8 mouse cellular contexts compared by ENCODE assay signal in genomic region chr12:80436336-80436976, GRCm38 (mm10). TPM values are rescaled to one million over a fixed set of nuclear protein-coding genes. Genes with fewer than 3 reads are reported as not detected.
A peak's percentile ranks its signal among the peaks of the same experiment; 100 is the strongest.
DNase-seq lines count a peak whose midpoint lies in the region; ATAC-seq and TF ChIP-seq lines count a peak whose summit lies in the region.

Gene Dcaf5, minus strand, starts transcription at chr12:80436601.

- peak; percentile 67; the same call in 1 of the 2 replicates for TF ChIP-seq POLR2A in CH12.LX (IDR thresholded peaks at IDR 0.05; ENCODE audit: low read depth, low read length)

- peaks cover 4 to 11% of the 10 kb centered on the region in 2 experiments for H3K4me1 ChIP-seq in CH12.LX (ENCODE audit: control insufficient read depth in 1 of 2, insufficient read depth in 2 of 2)
- H3K4me1 ChIP-seq in forebrain, embryonic 12.5 days, result peaks cover 25% of the 10 kb centered on the region
- H3K4me1 ChIP-seq in heart, embryonic 16.5 days (ENCODE audit: control insufficient read depth, insufficient read depth, low read length), result peaks cover 19% of the 10 kb centered on the region
- peaks cover 0 to 3% of the 10 kb centered on the region in 2 experiments; a peak in 2 of 4 replicates for H3K4me1 ChIP-seq in liver, embryonic 14.5 days (replicated peaks; ENCODE audit: control insufficient read depth in 2 of 2, insufficient read depth in 2 of 2, low read length in 1 of 2)
- peaks cover 4% of the 10 kb centered on the region; the same call in 1 of the 2 replicates for H3K4me1 ChIP-seq in neural tube, embryonic 11.5 days (ENCODE audit: control insufficient read depth, insufficient read depth, low read length)
- H3K4me1 ChIP-seq in stomach, embryonic 16.5 days (ENCODE audit: control insufficient read depth, insufficient read depth, low read length), result peaks cover 11% of the 10 kb centered on the region

- peaks cover 39% of the 10 kb centered on the region for H3K79me2 ChIP-seq in CH12.LX (replicated peaks; ENCODE audit: control insufficient read depth, extremely low read depth, insufficient read depth, poor library complexity, severe bottlenecking)

- no peaks in the 10 kb centered on the region for H3K9me3 ChIP-seq in CH12.LX (replicated peaks; ENCODE audit: low read length)
- no peaks in the 10 kb centered on the region for H3K9me3 ChIP-seq in forebrain, embryonic 12.5 days
- H3K9me3 ChIP-seq in heart, embryonic 16.5 days (replicated peaks; ENCODE audit: control insufficient read depth, low read length), result no peaks in the 10 kb centered on the region
- no peaks in the 10 kb centered on the region for H3K9me3 ChIP-seq in liver, embryonic 14.5 days (ENCODE audit: control insufficient read depth, low read length)
- no peaks in the 10 kb centered on the region for H3K9me3 ChIP-seq in neural tube, embryonic 11.5 days (ENCODE audit: control insufficient read depth, low read length)
- H3K9me3 ChIP-seq in stomach, embryonic 16.5 days (replicated peaks; ENCODE audit: control insufficient read depth, low read length), result no peaks in the 10 kb centered on the region

- in situ Hi-C loops in CH12.LX (cut with MboI; ENCODE audit: low pct_ligation_motif_present, low pct_unique_long_range_greater_than_20kb, low sequenced_read_pairs), result no loop called here

- dilution Hi-C loops in CH12.LX (cut with MboI; ENCODE audit: extremely low pct_ligation_motif_present, extremely low pct_unique_long_range_greater_than_20kb, low sequenced_read_pairs), result no loop called here

- peaks cover 0 to 18% of the 10 kb centered on the region in 2 experiments for H3K36me3 ChIP-seq in CH12.LX (replicated peaks in 1 of 2; ENCODE audit: control insufficient read depth in 1 of 2, insufficient read depth in 1 of 2, low read length in 1 of 2)
- H3K36me3 ChIP-seq in forebrain, embryonic 12.5 days (replicated peaks), result no peaks in the 10 kb centered on the region
- no peaks in the 10 kb centered on the region for H3K36me3 ChIP-seq in heart, embryonic 16.5 days (ENCODE audit: control insufficient read depth, insufficient read depth)
- no peaks in the 10 kb centered on the region for H3K36me3 ChIP-seq in liver, embryonic 14.5 days (replicated peaks; ENCODE audit: control insufficient read depth, insufficient read depth, low read depth)
- no peaks in the 10 kb centered on the region for H3K36me3 ChIP-seq in neural tube, embryonic 11.5 days (ENCODE audit: control insufficient read depth, insufficient read depth, low read length)
- H3K36me3 ChIP-seq in stomach, embryonic 16.5 days (ENCODE audit: control insufficient read depth, insufficient read depth, low read length), result no peaks in the 10 kb centered on the region

- H3K4me3 ChIP-seq in CH12.LX (replicated peaks in 1 of 3; ENCODE audit: low read depth in 2 of 3, low read length in 2 of 3, poor library complexity in 1 of 3), result peak within 1 kb of the TSS; percentile 79 to 96 (median 90)
- peak within 1 kb of the TSS; percentile 79 for H3K4me3 ChIP-seq in forebrain, embryonic 12.5 days (replicated peaks)
- H3K4me3 ChIP-seq in heart, embryonic 16.5 days (ENCODE audit: low read length), result peak within 1 kb of the TSS; percentile 97
- H3K4me3 ChIP-seq in liver, embryonic 14.5 days (ENCODE audit: insufficient read depth in 1 of 2, low read depth in 2 of 2, low read length in 2 of 2), result peak within 1 kb of the TSS; percentile 73 to 93
- H3K4me3 ChIP-seq in neural tube, embryonic 11.5 days (ENCODE audit: low read depth, low read length), result peak within 1 kb of the TSS; percentile 90
- H3K4me3 ChIP-seq in stomach, embryonic 16.5 days (replicated peaks; ENCODE audit: low read length), result peak within 1 kb of the TSS; percentile 94

- no peak for TF ChIP-seq CTCF in CH12.LX (conservative IDR thresholded peaks at IDR 0.05 in 1 of 2, IDR thresholded peaks at IDR 0.05 in 1 of 2; ENCODE audit: low read depth in 2 of 2, low read length in 2 of 2)
- TF ChIP-seq CTCF in liver, embryonic 14.5 days (IDR thresholded peaks at IDR 0.05; ENCODE audit: low read depth), result no peak

- peaks cover 1% of the 10 kb centered on the region for H3K27me3 ChIP-seq in CH12.LX (replicated peaks)
- H3K27me3 ChIP-seq in forebrain, embryonic 12.5 days, result no peaks in the 10 kb centered on the region
- no peaks in the 10 kb centered on the region for H3K27me3 ChIP-seq in heart, embryonic 16.5 days (ENCODE audit: control insufficient read depth, insufficient read depth, low read length)
- no peaks in the 10 kb centered on the region for H3K27me3 ChIP-seq in liver, embryonic 14.5 days (ENCODE audit: control insufficient read depth, insufficient read depth, low read length)
- no peaks in the 10 kb centered on the region for H3K27me3 ChIP-seq in neural tube, embryonic 11.5 days (ENCODE audit: control insufficient read depth, insufficient read depth, low read length)
- H3K27me3 ChIP-seq in stomach, embryonic 16.5 days (ENCODE audit: control insufficient read depth, insufficient read depth, low read length), result no peaks in the 10 kb centered on the region

- peak within 1 kb of the TSS; percentile 87 for H3K27ac ChIP-seq in CH12.LX (ENCODE audit: insufficient read depth, low read depth)
- H3K27ac ChIP-seq in forebrain, embryonic 12.5 days, result peak within 1 kb of the TSS; percentile 97
- H3K27ac ChIP-seq in heart, embryonic 16.5 days (ENCODE audit: low read length), result peak within 1 kb of the TSS; percentile 98
- H3K27ac ChIP-seq in liver, embryonic 14.5 days, result peak within 1 kb of the TSS; percentile 42
- peak within 1 kb of the TSS; percentile 94 for H3K27ac ChIP-seq in neural tube, embryonic 11.5 days (ENCODE audit: low read depth, low read length)
- H3K27ac ChIP-seq in stomach, embryonic 16.5 days (ENCODE audit: low read length), result peak within 1 kb of the TSS; percentile 97

- TF ChIP-seq RAD21 in CH12.LX (IDR thresholded peaks at IDR 0.05; ENCODE audit: low read depth, low read length), result no peak

- WGBS in forebrain, embryonic 12.5 days, result under 1% methylated on average over 69 of the region's 79 CpGs
- under 1% methylated on average over 75 of the region's 79 CpGs for WGBS in heart, embryonic 16.5 days
- under 1% methylated on average over 70 of the region's 79 CpGs for WGBS in liver, embryonic 14.5 days (ENCODE audit: insufficient replicate concordance)
- under 1% methylated on average over 44 of the region's 79 CpGs for WGBS in neural tube, embryonic 11.5 days
- WGBS in stomach, embryonic 16.5 days, result under 1% methylated on average over 74 of the region's 79 CpGs

- ATAC-seq in forebrain, embryonic 12.5 days (ENCODE audit: low FRiP score), result peak; percentile 85
- peak; percentile 75 for ATAC-seq in heart, embryonic 16.5 days (replicated peaks; ENCODE audit: extremely low read depth, insufficient read depth, low FRiP score)
- ATAC-seq in liver, embryonic 14.5 days (ENCODE audit: insufficient read depth), result peak; percentile 76
- peak; percentile 78 for ATAC-seq in neural tube, embryonic 11.5 days (ENCODE audit: insufficient read depth, low FRiP score, low TSS enrichment)
- ATAC-seq in stomach, embryonic 16.5 days (ENCODE audit: insufficient read depth, low FRiP score), result peak; percentile 79

- no peak for TF ChIP-seq EP300 in CH12.LX (IDR thresholded peaks at IDR 0.05; ENCODE audit: low read length)
- TF ChIP-seq EP300 in liver, embryonic 14.5 days (IDR thresholded peaks at IDR 0.05; ENCODE audit: low read depth), result no peak

- peak; percentile 57 for DNase-seq in CH12.LX (ENCODE audit: extremely low read depth)
- peak; percentile 65 for DNase-seq in c-Kit-positive CD71-positive TER-119-positive erythroid progenitor cells, embryonic 14.5 days (ENCODE audit: low spot score)
- peak; percentile 85 to 91 for DNase-seq in kidney, postnatal 36 days
- DNase-seq in liver, embryonic 14.5 days (ENCODE audit: low read depth in 3 of 3, low spot score in 3 of 3), result peak; percentile 62 to 69 (median 63)
- DNase-seq in neural tube, embryonic 11.5 days (ENCODE audit: low spot score), result peak; percentile 87

- peak within 1 kb of the TSS; percentile 53 for H3K4me2 ChIP-seq in CH12.LX (ENCODE audit: insufficient read depth, low read depth, poor library complexity, severe bottlenecking)
- H3K4me2 ChIP-seq in forebrain, embryonic 12.5 days, result peak within 1 kb of the TSS; percentile 75
- H3K4me2 ChIP-seq in heart, embryonic 16.5 days (ENCODE audit: low read depth, low read length), result peak within 1 kb of the TSS; percentile 68
- peak within 1 kb of the TSS; percentile 95 for H3K4me2 ChIP-seq in liver, embryonic 14.5 days (ENCODE audit: low read depth)
- peak within 1 kb of the TSS; percentile 72 for H3K4me2 ChIP-seq in neural tube, embryonic 11.5 days (ENCODE audit: low read depth)
- H3K4me2 ChIP-seq in stomach, embryonic 16.5 days (ENCODE audit: low read depth, low read length), result peak within 1 kb of the TSS; percentile 56

- peak within 1 kb of the TSS; percentile 91 for H3K9ac ChIP-seq in CH12.LX (ENCODE audit: insufficient read depth, low read depth)
- peak within 1 kb of the TSS; percentile 90 for H3K9ac ChIP-seq in forebrain, embryonic 12.5 days
- peak within 1 kb of the TSS; percentile 98 for H3K9ac ChIP-seq in heart, embryonic 16.5 days (ENCODE audit: low read length)
- peak within 1 kb of the TSS; percentile 87 for H3K9ac ChIP-seq in liver, embryonic 14.5 days (replicated peaks)
- peak within 1 kb of the TSS; percentile 86 for H3K9ac ChIP-seq in neural tube, embryonic 11.5 days (ENCODE audit: low read length)
- H3K9ac ChIP-seq in stomach, embryonic 16.5 days (ENCODE audit: low read length), result peak within 1 kb of the TSS; percentile 98

TF ChIP-seq in CH12.LX, 34 proteins besides CTCF, POLR2A, EP300 and RAD21 (continues in another document):
- TF ChIP-seq ZNF384 (IDR thresholded peaks at IDR 0.05; ENCODE audit: low read depth, low read length) (no peak), MAZ (IDR thresholded peaks at IDR 0.05; ENCODE audit: low read depth, low read length) (no peak), MEF2A (IDR thresholded peaks at IDR 0.05; ENCODE audit: borderline replicate concordance, low read depth, low read length) (no peak), USF2 (conservative IDR thresholded peaks at IDR 0.05; ENCODE audit: low read depth, low read length) (no peak), RCOR1 (conservative IDR thresholded peaks at IDR 0.05; ENCODE audit: low read depth, low read length) (no peak), CHD2 (IDR thresholded peaks at IDR 0.05; ENCODE audit: low read length) (no peak), ZMIZ1 (IDR thresholded peaks at IDR 0.05; ENCODE audit: low read depth, low read length) (no peak), ELF1 (IDR thresholded peaks at IDR 0.05; ENCODE audit: low read depth, low read length) (peak; percentile 73)

RNA-seq across cellular contexts. Expression of gene Dcaf5, which starts in this region (rescaled TPM):
- total RNA-seq in CH12.LX (2012; rRNA removed) (11.0 and 13.0 TPM in 2 replicates), CH12.LX (2014; rRNA removed) (8.2 and 9.2 TPM in 2 replicates)
- 13.2 and 15.2 TPM in 2 replicates for polyA plus RNA-seq in CH12.LX (2012; ENCODE audit: insufficient read length, low read depth)
- 21.9 and 25.2 TPM in 2 replicates for polyA plus RNA-seq in forebrain, embryonic 12.5 days (2016; fragmentation: Nextera tagmentation; extraction: Ambion mirVana)
- 9.6 and 12.4 TPM in 2 replicates for polyA plus RNA-seq in heart, embryonic 16.5 days (2015; fragmentation: Nextera tagmentation; extraction: Ambion mirVana)
- polyA plus RNA-seq in liver, embryonic 14.5 days (2012; rRNA removed), result 3.1 and 4.0 TPM in 2 replicates
- polyA plus RNA-seq in liver, embryonic 14.5 days (2014; fragmentation: Nextera tagmentation; extraction: Ambion mirVana), result 1.6 and 2.3 TPM in 2 replicates
- 13.6 and 14.2 TPM in 2 replicates for polyA plus RNA-seq in neural tube, embryonic 11.5 days (2014; fragmentation: Nextera tagmentation; extraction: Ambion mirVana)
- polyA plus RNA-seq in stomach, embryonic 16.5 days (2015; fragmentation: Nextera tagmentation; extraction: Ambion mirVana), result 12.5 and 13.2 TPM in 2 replicates

Comparison
In these comparisons a context has a peak if more than half of its experiments do, and no peak if none do; other contexts are left out.
1. Peak in every context shown above with its lines: DNase-seq, ATAC-seq, H3K4me3 ChIP-seq and H3K27ac ChIP-seq.
2. H3K27ac ChIP-seq: peak in every context shown above with its lines; median percentile 98 in heart, embryonic 16.5 days; 97 in forebrain, embryonic 12.5 days; 97 in stomach, embryonic 16.5 days; 94 in neural tube, embryonic 11.5 days; 87 in CH12.LX; 42 in liver, embryonic 14.5 days.